Mouse (Mus musculus) ES-Bruce4 (cell line): ENCODE measurements at regions not wholly inside any gene's neighbourhood (a gene's known extent, or its start where the extent isn't known, plus 50 kb on each side); places are given as distances from the start of the nearest gene placed in this dataset.

Source experiments
- CTCF ChIP-seq: IDR thresholded peaks from one replicate; pipeline ENCODE4 v1.8.1; 2011; ENCODE audit warnings: low read depth, low read length
- POLR2A ChIP-seq: IDR thresholded peaks from one replicate; pipeline ENCODE4 v1.8.1; 2011; ENCODE audit warnings: low read length; ENCODE audit not compliant: insufficient read depth

- no peak for TF ChIP-seq POLR2A
- no peak for TF ChIP-seq CTCF
Observed at GRCm38 (mm10) chr11:105510626-105511025, 54.1 kb upstream of the March10 start.
